8 mouse cellular contexts compared by ENCODE assay signal in the genomic region with DNA sequence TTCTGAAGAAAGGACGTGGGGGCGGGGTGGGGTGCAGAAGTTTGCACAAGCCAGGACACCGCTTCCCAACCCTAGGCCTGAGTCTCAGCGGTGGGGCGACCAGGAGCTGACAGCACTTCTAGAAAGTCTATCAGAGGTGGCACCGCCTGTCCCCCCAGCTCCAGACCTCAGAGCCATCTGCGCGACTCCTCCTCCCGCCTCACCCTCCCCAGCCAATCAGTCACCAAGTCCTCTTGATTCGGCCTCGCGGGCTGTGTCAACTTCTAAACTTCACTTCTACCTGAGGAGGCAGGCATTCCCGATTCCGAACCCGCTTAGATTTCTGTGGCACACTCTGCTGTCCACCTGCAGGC. TPM values are rescaled to one million over a fixed set of nuclear protein-coding genes. Genes with fewer than 3 reads are reported as not detected.
DNase-seq lines count a peak whose midpoint lies in the region; ATAC-seq and TF ChIP-seq lines count a peak whose summit lies in the region.

No protein-coding gene starts in this region.

- intact Hi-C loops in left cerebral cortex, adult 2 months (cut with DNase I): no loop called here

- TF ChIP-seq POLR2A in testis, adult 2 months (IDR thresholded peaks at IDR 0.05; ENCODE audit: control insufficient read depth, low read depth, low read length): peak; percentile 30; the same call in 1 of the 2 replicates

- ATAC-seq in forebrain, embryonic 16.5 days: peak; percentile 39
- ATAC-seq in hindbrain, embryonic 11.5 days (ENCODE audit: low FRiP score): peak; percentile 71
- no peak for ATAC-seq in limb, embryonic 15.5 days (ENCODE audit: insufficient number of reproducible peaks, low FRiP score, low TSS enrichment, low read depth)
- peak; percentile 38; the same call in 1 of the 2 replicates for ATAC-seq in midbrain, embryonic 15.5 days (replicated peaks)

- no peaks in the 10 kb centered on the region for H3K36me3 ChIP-seq in forebrain, embryonic 16.5 days (ENCODE audit: control insufficient read depth, insufficient read depth)
- no peaks in the 10 kb centered on the region for H3K36me3 ChIP-seq in hindbrain, embryonic 11.5 days (ENCODE audit: control insufficient read depth, insufficient read depth, low read length)
- 0 out of 2 replicates have a peak, but pooled peaks cover under 1% of the 10 kb centered on the region for H3K36me3 ChIP-seq in limb, embryonic 15.5 days
- no peaks in the 10 kb centered on the region for H3K36me3 ChIP-seq in midbrain, embryonic 15.5 days (replicated peaks)
- no peaks in the 10 kb centered on the region for H3K36me3 ChIP-seq in testis, adult 2 months (ENCODE audit: control insufficient read depth, insufficient read depth, low read length)

- no peak for TF ChIP-seq CTCF in left cerebral cortex, adult 2 months (IDR thresholded peaks at IDR 0.05)
- TF ChIP-seq CTCF in testis, adult 2 months (IDR thresholded peaks at IDR 0.05; ENCODE audit: control insufficient read depth, insufficient read depth, insufficient replicate concordance, low read depth, low read length): no peak

- H3K4me2 ChIP-seq in forebrain, embryonic 16.5 days (ENCODE audit: low read length): peak overlapping the region; percentile 85
- peak overlapping the region; percentile 83 for H3K4me2 ChIP-seq in hindbrain, embryonic 11.5 days (replicated peaks; ENCODE audit: low read depth, low read length)
- peak overlapping the region; percentile 86 for H3K4me2 ChIP-seq in limb, embryonic 15.5 days
- H3K4me2 ChIP-seq in midbrain, embryonic 15.5 days: peak overlapping the region; percentile 77

- WGBS in forebrain, embryonic 16.5 days: under 1% methylated on average over 15 of the region's 15 CpGs
- WGBS in hindbrain, embryonic 11.5 days: under 1% methylated on average over 15 of the region's 15 CpGs
- 1% methylated on average over 15 of the region's 15 CpGs for WGBS in limb, embryonic 15.5 days
- under 1% methylated on average over 15 of the region's 15 CpGs for WGBS in midbrain, embryonic 15.5 days

- no peaks in the 10 kb centered on the region for H3K9me3 ChIP-seq in forebrain, embryonic 16.5 days (ENCODE audit: control insufficient read depth, low read length)
- no peaks in the 10 kb centered on the region for H3K9me3 ChIP-seq in hindbrain, embryonic 11.5 days (ENCODE audit: control insufficient read depth, low read length)
- no peaks in the 10 kb centered on the region for H3K9me3 ChIP-seq in limb, embryonic 15.5 days
- no peaks in the 10 kb centered on the region for H3K9me3 ChIP-seq in midbrain, embryonic 15.5 days

- peak overlapping the region; percentile 72 for H3K27ac ChIP-seq in left cerebral cortex, adult 2 months
- peak overlapping the region; percentile 95 for H3K27ac ChIP-seq in forebrain, embryonic 16.5 days (ENCODE audit: low read length)
- peak overlapping the region; percentile 98 for H3K27ac ChIP-seq in hindbrain, embryonic 11.5 days (ENCODE audit: low read depth, low read length)
- H3K27ac ChIP-seq in limb, embryonic 15.5 days: peak overlapping the region; percentile 98
- H3K27ac ChIP-seq in midbrain, embryonic 15.5 days: peak overlapping the region; percentile 95
- H3K27ac ChIP-seq in testis, adult 2 months (ENCODE audit: control insufficient read depth, insufficient read depth, low read depth, low read length): peak overlapping the region; percentile 56; the same call in 1 of the 2 replicates

- H3K4me3 ChIP-seq in left cerebral cortex, adult 2 months: peak overlapping the region; percentile 64
- H3K4me3 ChIP-seq in forebrain, embryonic 16.5 days (replicated peaks; ENCODE audit: low read length): peak overlapping the region; percentile 57
- H3K4me3 ChIP-seq in hindbrain, embryonic 11.5 days (ENCODE audit: low read depth, low read length): peak overlapping the region; percentile 78
- peak overlapping the region; percentile 80 for H3K4me3 ChIP-seq in limb, embryonic 15.5 days
- H3K4me3 ChIP-seq in midbrain, embryonic 15.5 days: peak overlapping the region; percentile 72
- peak overlapping the region; percentile 88 for H3K4me3 ChIP-seq in testis, adult 2 months (ENCODE audit: control insufficient read depth, low read depth, low read length)

- DNase-seq in left cerebral cortex, adult 2 months (ENCODE audit: extremely low spot score in 1 of 2, low spot score in 2 of 2): peak in 1 of 2 experiments; percentile 38
- no peak for DNase-seq in left cerebral cortex, adult 11 months (ENCODE audit: low spot score)
- peak; percentile 66 for DNase-seq in cerebellum, adult 11-12 months
- peak; percentile 73 for DNase-seq in hindbrain, embryonic 11.5 days (ENCODE audit: low spot score)

- H3K4me1 ChIP-seq in forebrain, embryonic 16.5 days (replicated peaks; ENCODE audit: control insufficient read depth, insufficient read depth, low read length): peaks cover 43% of the 10 kb centered on the region
- H3K4me1 ChIP-seq in hindbrain, embryonic 11.5 days (replicated peaks; ENCODE audit: control insufficient read depth, insufficient read depth, low read length): peaks cover 13% of the 10 kb centered on the region
- peaks cover 42% of the 10 kb centered on the region for H3K4me1 ChIP-seq in limb, embryonic 15.5 days
- H3K4me1 ChIP-seq in midbrain, embryonic 15.5 days: peaks cover 44% of the 10 kb centered on the region
- H3K4me1 ChIP-seq in testis, adult 2 months (ENCODE audit: control insufficient read depth, insufficient read depth, low read length): peaks cover 21% of the 10 kb centered on the region

- H3K9ac ChIP-seq in forebrain, embryonic 16.5 days (replicated peaks; ENCODE audit: low read depth, low read length): peak overlapping the region; percentile 96
- peak overlapping the region; percentile 99 for H3K9ac ChIP-seq in hindbrain, embryonic 11.5 days (ENCODE audit: low read depth, low read length)
- peak overlapping the region; percentile 100 for H3K9ac ChIP-seq in limb, embryonic 15.5 days
- H3K9ac ChIP-seq in midbrain, embryonic 15.5 days: peak overlapping the region; percentile 94

- H3K27me3 ChIP-seq in forebrain, embryonic 16.5 days (replicated peaks; ENCODE audit: control insufficient read depth, insufficient read depth, low read length): no peaks in the 10 kb centered on the region
- no peaks in the 10 kb centered on the region for H3K27me3 ChIP-seq in hindbrain, embryonic 11.5 days (ENCODE audit: control insufficient read depth, insufficient read depth, low read length)
- H3K27me3 ChIP-seq in limb, embryonic 15.5 days: no peaks in the 10 kb centered on the region
- H3K27me3 ChIP-seq in midbrain, embryonic 15.5 days (replicated peaks): no peaks in the 10 kb centered on the region
- no peaks in the 10 kb centered on the region; the same call in 1 of the 2 replicates for H3K27me3 ChIP-seq in testis, adult 2 months (ENCODE audit: control insufficient read depth, insufficient read depth, low read length)

RNA-seq across cellular contexts. Expression of a gene that starts 1.0 kb away (rescaled TPM):
- total RNA-seq in left cerebral cortex, adult 2 months (2021): 10 to 100 TPM; 27.1 to 28.1 TPM
- polyA plus RNA-seq in forebrain, embryonic 16.5 days (2015; fragmentation: Nextera tagmentation; extraction: Ambion mirVana): 45.2 and 47.6 TPM in 2 replicates
- polyA plus RNA-seq in hindbrain, embryonic 11.5 days (2014; fragmentation: Nextera tagmentation; extraction: Ambion mirVana): 29.5 and 30.4 TPM in 2 replicates
- polyA plus RNA-seq in limb, embryonic 15.5 days (2015; fragmentation: Nextera tagmentation; extraction: Ambion mirVana): 33.1 and 37.4 TPM in 2 replicates
- polyA plus RNA-seq in midbrain, embryonic 15.5 days (2015; fragmentation: Nextera tagmentation; extraction: Ambion mirVana): 40.1 and 42.2 TPM in 2 replicates
- polyA plus RNA-seq in testis, adult 2 months (2012; rRNA removed): 16.0 and 16.5 TPM in 2 replicates

RNA-seq across cellular contexts. Expression of a gene that starts 51.6 kb away (rescaled TPM):
- under 1 TPM; 0.27 to 0.54 TPM for total RNA-seq in left cerebral cortex, adult 2 months (2021)
- 0.43 and 0.63 TPM in 2 replicates for polyA plus RNA-seq in forebrain, embryonic 16.5 days (2015; fragmentation: Nextera tagmentation; extraction: Ambion mirVana)
- polyA plus RNA-seq in hindbrain, embryonic 11.5 days (2014; fragmentation: Nextera tagmentation; extraction: Ambion mirVana): 0.42 and 0.51 TPM in 2 replicates
- 0.24 and 0.25 TPM in 2 replicates for polyA plus RNA-seq in limb, embryonic 15.5 days (2015; fragmentation: Nextera tagmentation; extraction: Ambion mirVana)
- polyA plus RNA-seq in midbrain, embryonic 15.5 days (2015; fragmentation: Nextera tagmentation; extraction: Ambion mirVana): 0.28 and 0.34 TPM in 2 replicates
- 0.06 and 0.07 TPM in 2 replicates for polyA plus RNA-seq in testis, adult 2 months (2012; rRNA removed)
